Mouse (Mus musculus) kidney, postnatal 0 days (tissue): ENCODE measurements around the gene Lef1. TPM values are rescaled to one million over a fixed set of nuclear protein-coding genes. Genes with fewer than 3 reads are reported as not detected.

Experiments used
- ATAC-seq: fragments of 200-750 bp; cut with Nextera tagmentation; replicated peaks from 2 replicates; pipeline ENCODE4 v1.8.0; 2017; ENCODE audit warnings: low read depth, moderate number of reproducible peaks, moderate TSS enrichment, moderate library complexity; ENCODE audit not compliant: low FRiP score
- DNase-seq: peaks from one replicate; pipeline ENCODE4 v3.0.0-alpha.2; 2016; ENCODE audit warnings: low spot score
- H3K27ac ChIP-seq: fragments of 300-500 bp; sonication (generic); 2 replicates; pipeline ENCODE4 v1.5.1; 2014; ENCODE audit warnings: mild to moderate bottlenecking
- H3K27me3 ChIP-seq: fragments of 300-500 bp; sonication (generic); 2 replicates; pipeline ENCODE4 v1.6.1; 2014; ENCODE audit warnings: low read length, mixed read lengths; ENCODE audit not compliant: insufficient read depth
- H3K36me3 ChIP-seq: fragments of 300-500 bp; sonication (generic); 2 replicates; pipeline ENCODE4 v1.6.1; 2014; ENCODE audit warnings: low read length, mixed read lengths; ENCODE audit not compliant: insufficient read depth
- H3K4me1 ChIP-seq: fragments of 300-500 bp; sonication (generic); replicated peaks from 2 replicates; pipeline ENCODE4 v1.6.1; 2014; ENCODE audit warnings: antibody characterized with exemption, low read length, mixed read lengths; ENCODE audit not compliant: insufficient read depth
- H3K4me2 ChIP-seq: fragments of 300-500 bp; sonication (generic); 2 replicates; pipeline ENCODE4 v1.6.1; 2014; ENCODE audit warnings: mild to moderate bottlenecking, low read length, moderate library complexity, mixed read lengths
- H3K4me3 ChIP-seq: fragments of 300-500 bp; sonication (generic); replicated peaks from 2 replicates; pipeline ENCODE4 v1.5.1; 2014; ENCODE audit warnings: low read depth, low read length
- H3K9ac ChIP-seq: fragments of 300-500 bp; sonication (generic); 2 replicates; pipeline ENCODE4 v1.6.1; 2014; ENCODE audit warnings: low read depth, low read length
- H3K9me3 ChIP-seq: fragments of 300-500 bp; sonication (generic); replicated peaks from 2 replicates; pipeline ENCODE4 v1.6.1; 2016; ENCODE audit warnings: low read length, inconsistent platforms, mixed read lengths
- CTCF ChIP-seq: IDR thresholded peaks from 2 replicates; pipeline ENCODE4 v1.5.1; 2016; ENCODE audit warnings: antibody characterized with exemption, low read depth, mild to moderate bottlenecking, moderate library complexity
- WGBS: fragments of 180-500 bp; shearing (Covaris S2); extraction: QIAGEN DNeasy Blood & Tissue Kit; methylation state at CpG from one replicate; pipeline ENCODE4 v1.1.7; 2014; 5-methylcytosine and 5-hydroxymethylcytosine counted together
- polyA plus RNA-seq: library from polyadenylated mRNA; unstranded; fragments of >200 nt; fragmentation: Nextera tagmentation; extraction: Ambion mirVana; gene quantifications from 2 replicates; pipeline ENCODE4 v1.2.1, GENCODE M21; 2015

Lef1 gene
- polyA plus RNA-seq, 1 experiment from 2014 or later, result 16.2 TPM

DNA sequence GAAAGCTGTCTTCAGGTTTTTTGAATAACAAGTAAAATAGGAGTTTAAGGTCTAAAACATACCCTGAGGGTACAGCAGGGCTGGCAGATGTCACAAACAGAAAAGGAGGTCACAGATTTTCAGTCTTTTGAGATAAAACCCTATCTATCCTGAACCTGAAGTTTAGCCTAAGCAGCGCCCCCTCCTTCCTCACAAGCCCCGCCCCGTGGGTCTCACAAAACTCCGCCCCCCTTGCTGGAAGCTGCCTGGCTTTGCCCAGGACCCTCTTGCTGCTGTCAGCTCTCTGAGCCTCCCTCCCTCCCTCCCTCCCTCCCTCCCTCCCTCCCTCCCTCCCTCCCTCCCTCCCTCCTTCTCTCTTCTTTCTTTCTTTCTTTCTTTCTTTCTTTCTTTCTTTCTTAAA is 31.3 kb downstream of the Lef1 start:
- peaks cover 5% of the 10 kb centered on the region; the same call in 1 of the 2 replicates for H3K4me1 ChIP-seq
- TF ChIP-seq CTCF, result no peak
- H3K9me3 ChIP-seq, result no peaks in the 10 kb centered on the region
- no peak overlapping the region for H3K27ac ChIP-seq
- no peaks in the 10 kb centered on the region for H3K27me3 ChIP-seq
- ATAC-seq (no peak), DNase-seq (no peak)
- no peak overlapping the region for H3K4me2 ChIP-seq
- H3K36me3 ChIP-seq, result no peaks in the 10 kb centered on the region
- WGBS, result 45% methylated on average over 4 of the region's 4 CpGs
- no peak overlapping the region for H3K4me3 ChIP-seq
- H3K9ac ChIP-seq, result no peak overlapping the region

DNA sequence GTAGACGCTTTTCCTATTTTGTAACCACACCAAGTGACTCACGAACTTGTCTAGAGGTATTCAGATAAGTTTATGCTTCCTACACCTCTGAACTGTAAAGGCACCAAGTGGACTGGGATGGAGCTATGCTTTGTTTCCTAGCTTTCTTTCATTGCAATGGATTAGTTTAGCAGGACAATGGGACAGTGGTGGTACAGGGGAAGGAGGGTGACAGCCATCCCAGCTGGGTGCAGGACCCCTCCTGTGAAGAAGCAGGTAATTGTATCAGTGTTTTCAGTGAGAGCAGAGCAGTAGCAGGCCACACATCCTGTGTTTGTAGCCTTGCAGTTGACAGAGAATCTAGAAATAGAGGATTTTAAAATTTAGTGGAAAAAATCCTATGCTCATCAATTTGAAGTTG is 34.0 kb downstream of the Lef1 start:
- ATAC-seq (no peak), DNase-seq (no peak)
- Histone ChIP-seq H3K4me1 (peaks cover 5% of the 10 kb centered on the region; the same call in 1 of the 2 replicates), H3K9ac (no peak overlapping the region), H3K4me2 (no peak overlapping the region), H3K4me3 (no peak overlapping the region), H3K27me3 (no peaks in the 10 kb centered on the region), H3K9me3 (no peaks in the 10 kb centered on the region), H3K27ac (no peak overlapping the region), H3K36me3 (no peaks in the 10 kb centered on the region)
- 85% methylated on average over 2 of the region's 2 CpGs for WGBS
- TF ChIP-seq CTCF, result no peak

GRCm38 (mm10) chr3:131152921-131153320 is 42.6 kb downstream of the Lef1 start:
- Histone ChIP-seq H3K36me3 (no peaks in the 10 kb centered on the region), H3K27me3 (no peaks in the 10 kb centered on the region), H3K9me3 (no peaks in the 10 kb centered on the region), H3K4me2 (no peak overlapping the region), H3K4me1 (0 out of 2 replicates have a peak, but pooled peaks cover 3% of the 10 kb centered on the region), H3K27ac (no peak overlapping the region), H3K9ac (no peak overlapping the region), H3K4me3 (no peak overlapping the region)
- DNase-seq, result no peak
- no peak for ATAC-seq
- 94% methylated on average over 4 of the region's 4 CpGs for WGBS
- no peak for TF ChIP-seq CTCF

DNA sequence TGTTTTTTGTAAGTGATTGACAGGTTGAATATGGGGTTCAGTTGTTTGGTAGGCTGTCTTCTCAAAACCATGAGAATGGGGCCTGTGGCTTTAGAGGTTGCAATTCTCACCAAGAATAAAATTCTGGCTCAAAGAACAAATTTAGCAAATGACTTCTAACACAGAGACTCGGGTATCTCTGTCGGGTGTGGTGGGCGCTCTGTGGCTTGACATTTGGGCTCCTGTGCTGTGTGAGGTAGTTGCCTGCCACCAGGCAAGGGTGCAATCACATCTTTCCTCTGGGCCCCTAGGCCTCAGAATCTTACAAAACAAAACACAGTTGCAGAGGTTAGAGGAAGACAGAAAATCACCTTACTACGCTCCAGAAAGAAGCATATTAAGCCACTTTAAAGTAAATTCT is 43.6 kb downstream of the Lef1 start:
- no peak for DNase-seq
- Histone ChIP-seq H3K36me3 (no peaks in the 10 kb centered on the region), H3K4me3 (no peak overlapping the region), H3K27me3 (no peaks in the 10 kb centered on the region), H3K9me3 (no peaks in the 10 kb centered on the region), H3K4me1 (0 out of 2 replicates have a peak, but pooled peaks cover 3% of the 10 kb centered on the region), H3K27ac (no peak overlapping the region), H3K4me2 (no peak overlapping the region), H3K9ac (no peak overlapping the region)
- no peak for TF ChIP-seq CTCF
- WGBS, result 78% methylated on average over 4 of the region's 4 CpGs
- no peak for ATAC-seq

DNA sequence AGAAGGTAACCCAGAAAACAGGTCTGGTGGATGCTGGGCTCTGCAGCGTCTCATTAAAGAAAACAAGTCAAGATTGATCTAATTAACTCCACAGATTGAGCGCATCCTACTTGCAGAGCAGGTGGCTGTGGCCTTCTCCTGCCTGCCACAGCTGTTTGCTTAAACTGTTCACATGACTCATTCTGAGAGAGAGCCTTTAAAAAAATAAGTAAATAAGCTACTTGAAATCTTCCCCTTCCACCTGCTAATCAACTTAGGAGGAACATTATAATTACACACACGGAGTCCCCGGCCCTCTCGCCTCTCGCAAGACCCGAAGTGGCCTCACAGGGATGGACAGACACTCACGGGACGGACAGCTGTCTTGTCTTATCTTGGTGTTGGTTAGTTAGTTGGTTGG is 44.3 kb downstream of the Lef1 start:
- ATAC-seq (no peak), DNase-seq (no peak)
- no peaks in the 10 kb centered on the region for H3K27me3 ChIP-seq
- no peaks in the 10 kb centered on the region for H3K9me3 ChIP-seq
- 73% methylated on average over 9 of the region's 9 CpGs for WGBS
- no peak overlapping the region for H3K4me2 ChIP-seq
- TF ChIP-seq CTCF, result no peak
- H3K36me3 ChIP-seq, result no peaks in the 10 kb centered on the region
- 0 out of 2 replicates have a peak, but pooled peaks cover 3% of the 10 kb centered on the region for H3K4me1 ChIP-seq
- H3K4me3 ChIP-seq, result no peak overlapping the region
- H3K27ac ChIP-seq, result no peak overlapping the region
- no peak overlapping the region for H3K9ac ChIP-seq

- TF ChIP-seq CTCF, result no peak
- Histone ChIP-seq H3K9ac (no peak overlapping the region), H3K4me2 (no peak overlapping the region), H3K27ac (no peak overlapping the region), H3K4me1 (0 out of 2 replicates have a peak, but pooled peaks cover 3% of the 10 kb centered on the region), H3K27me3 (no peaks in the 10 kb centered on the region), H3K36me3 (no peaks in the 10 kb centered on the region), H3K9me3 (no peaks in the 10 kb centered on the region), H3K4me3 (no peak overlapping the region)
- no peak for DNase-seq
- WGBS, result 72% methylated on average over 7 of the region's 7 CpGs
- no peak for ATAC-seq
Measured at GRCm38 (mm10) chr3:131155066-131155465, 44.8 kb downstream of the Lef1 start.

- 27% methylated on average over 3 of the region's 3 CpGs for WGBS
- no peak for ATAC-seq
- H3K9ac ChIP-seq, result no peak overlapping the region
Measured at GRCm38 (mm10) chr3:131155657-131156056, 45.4 kb downstream of the Lef1 start.

More at GRCm38 (mm10) chr3:131155657-131156056, 45.4 kb downstream of the Lef1 start:
- no peak for DNase-seq
- Histone ChIP-seq H3K4me1 (0 out of 2 replicates have a peak, but pooled peaks cover 3% of the 10 kb centered on the region), H3K4me3 (no peak overlapping the region), H3K4me2 (no peak overlapping the region), H3K36me3 (no peaks in the 10 kb centered on the region), H3K27ac (no peak overlapping the region), H3K27me3 (no peaks in the 10 kb centered on the region), H3K9me3 (no peaks in the 10 kb centered on the region)
- no peak for TF ChIP-seq CTCF
